Mouse (Mus musculus) liver, embryonic 11.5 days (tissue): ENCODE data around the gene Col26a1. TPM values are rescaled to one million over a fixed set of nuclear protein-coding genes. Genes with fewer than 3 reads are reported as not detected.

Experiments
- ATAC-seq: fragments of 200-750 bp; cut with Nextera tagmentation; replicated peaks from 2 replicates; pipeline ENCODE4 v1.8.0; 2017; ENCODE audit warnings: moderate number of reproducible peaks, mild to moderate bottlenecking, moderate TSS enrichment, moderate library complexity; ENCODE audit not compliant: low FRiP score
- DNase-seq: peaks from one replicate; pipeline ENCODE4 v3.0.0-alpha.2; 2017; ENCODE audit warnings: low spot score
- H3K27ac ChIP-seq: fragments of 300-500 bp; sonication (generic); 2 replicates; pipeline ENCODE4 v1.5.1; 2014; ENCODE audit warnings: mild to moderate bottlenecking, low read depth, low read length, control low read depth
- H3K27me3 ChIP-seq: fragments of 300-500 bp; sonication (generic); replicated peaks from 2 replicates; pipeline ENCODE4 v1.6.1; 2014; ENCODE audit warnings: low read length, mixed read lengths; ENCODE audit not compliant: control insufficient read depth, insufficient read depth
- H3K36me3 ChIP-seq: fragments of 300-500 bp; sonication (generic); 2 replicates; pipeline ENCODE4 v1.6.1; 2014; ENCODE audit warnings: mild to moderate bottlenecking, low read length, moderate library complexity, mixed read lengths; ENCODE audit not compliant: control insufficient read depth, insufficient read depth
- H3K4me1 ChIP-seq: fragments of 300-500 bp; sonication (generic); replicated peaks from 2 replicates; pipeline ENCODE4 v1.6.1; 2014; ENCODE audit warnings: low read length, mixed read lengths; ENCODE audit not compliant: control insufficient read depth, insufficient read depth
- H3K4me2 ChIP-seq: fragments of 300-500 bp; sonication (generic); 2 replicates; pipeline ENCODE4 v1.6.1; 2014; ENCODE audit warnings: mild to moderate bottlenecking, control low read depth, moderate library complexity
- H3K4me3 ChIP-seq: fragments of 300-500 bp; sonication (generic); 2 replicates; pipeline ENCODE4 v1.5.1; 2014; ENCODE audit warnings: low read depth, low read length, control low read depth
- H3K9ac ChIP-seq: fragments of 300-500 bp; sonication (generic); 2 replicates; pipeline ENCODE4 v1.6.1; 2014; ENCODE audit warnings: low read depth, low read length, control low read depth
- H3K9me3 ChIP-seq: fragments of 300-500 bp; sonication (generic); 2 replicates; pipeline ENCODE4 v1.6.1; 2016; ENCODE audit warnings: low read length, inconsistent platforms, mixed read lengths; ENCODE audit not compliant: control insufficient read depth
- WGBS: fragments of 180-500 bp; shearing (Covaris S2); extraction: QIAGEN DNeasy Blood & Tissue Kit; methylation state at CpG from one replicate; pipeline ENCODE4 v1.1.7; 2014; 5-methylcytosine and 5-hydroxymethylcytosine counted together
- polyA plus RNA-seq: library from polyadenylated mRNA; unstranded; fragments of >200 nt; fragmentation: Nextera tagmentation; extraction: Ambion mirVana; gene quantifications from 2 replicates; pipeline ENCODE4 v1.2.1, GENCODE M21; 2014

Col26a1 gene
- polyA plus RNA-seq = 9.1 and 9.8 TPM in 2 replicates

DNA sequence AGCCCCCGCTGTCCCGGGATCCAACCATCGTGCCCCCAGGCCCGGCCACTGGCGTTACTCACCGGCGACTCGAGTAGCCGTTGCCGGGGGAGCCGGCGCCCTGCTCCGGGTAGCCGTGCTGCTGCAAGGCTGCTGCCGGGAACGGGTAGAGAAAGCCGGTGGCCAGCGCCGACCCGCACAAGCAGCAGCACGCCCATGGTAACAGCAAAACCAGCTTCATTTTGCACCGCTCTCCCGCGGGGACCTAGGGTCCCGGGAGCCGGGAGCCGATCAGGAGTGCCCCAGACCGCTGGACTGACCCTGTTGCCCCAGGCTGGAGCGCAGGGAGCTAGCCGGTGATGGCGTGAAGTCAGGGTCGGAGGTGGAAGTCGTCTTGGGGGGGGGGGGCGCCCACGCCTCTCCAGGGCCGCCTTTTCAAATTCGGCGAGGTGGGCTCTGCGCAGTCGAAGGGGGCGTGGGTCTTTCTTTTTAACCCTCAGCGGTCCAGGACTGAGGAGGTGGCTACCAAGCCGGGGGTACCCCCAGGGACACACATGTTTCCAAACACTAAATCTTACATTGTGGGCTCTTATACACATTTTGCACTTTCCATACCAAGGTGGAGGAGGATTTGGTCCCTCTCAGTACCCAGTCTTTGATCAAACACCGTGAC is at the start of gene Col26a1:
Col26a1 (minus strand) TSS at position 422 of the 652 bp plus-strand sequence.
- peaks cover 2% of the 10 kb centered on the region; the same call in 1 of the 2 replicates for H3K4me1 ChIP-seq
- DNase-seq (no peak), ATAC-seq (no peak)
- H3K4me3 ChIP-seq = peak within 1 kb of the TSS; percentile 51
- no peak within 1 kb of the TSS for H3K27ac ChIP-seq
- no peaks in the 10 kb centered on the region for H3K36me3 ChIP-seq
- H3K9ac ChIP-seq = peak within 1 kb of the TSS; percentile 48; the same call in 1 of the 2 replicates
- H3K4me2 ChIP-seq = peak within 1 kb of the TSS; percentile 70
- H3K9me3 ChIP-seq = no peaks in the 10 kb centered on the region
- peaks cover 40% of the 10 kb centered on the region for H3K27me3 ChIP-seq
- under 1% methylated on average over 44 of the region's 44 CpGs for WGBS

DNA sequence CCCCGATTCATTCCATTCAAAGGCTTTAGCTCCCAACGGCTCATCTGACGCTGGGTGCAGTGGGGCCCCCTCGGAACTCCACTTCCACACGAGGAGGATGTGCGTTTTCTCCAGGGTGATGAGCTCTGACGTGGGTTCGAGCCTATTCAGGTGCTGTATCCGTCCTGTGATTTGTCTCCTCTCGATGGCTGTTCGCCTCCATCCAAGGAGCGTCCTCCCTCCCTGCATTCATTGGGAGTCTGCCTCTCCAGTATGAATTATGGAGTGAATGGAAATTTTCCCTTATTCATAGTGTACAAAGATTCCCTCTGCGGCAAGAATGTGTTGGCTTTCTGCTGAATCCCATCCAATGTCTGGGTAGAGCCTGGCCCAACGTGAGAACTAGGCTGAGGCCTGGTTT is 48.9 kb upstream of the Col26a1 start:
- H3K36me3 ChIP-seq = no peaks in the 10 kb centered on the region
- 87% methylated on average over 14 of the region's 14 CpGs for WGBS
- H3K4me2 ChIP-seq = no peak overlapping the region
- H3K27me3 ChIP-seq = no peaks in the 10 kb centered on the region
- H3K4me3 ChIP-seq = no peak overlapping the region
- ATAC-seq = no peak
- H3K27ac ChIP-seq = no peak overlapping the region
- no peaks in the 10 kb centered on the region; the same call in 1 of the 2 replicates for H3K4me1 ChIP-seq
- no peaks in the 10 kb centered on the region for H3K9me3 ChIP-seq
- H3K9ac ChIP-seq = no peak overlapping the region
- no peak for DNase-seq

DNA sequence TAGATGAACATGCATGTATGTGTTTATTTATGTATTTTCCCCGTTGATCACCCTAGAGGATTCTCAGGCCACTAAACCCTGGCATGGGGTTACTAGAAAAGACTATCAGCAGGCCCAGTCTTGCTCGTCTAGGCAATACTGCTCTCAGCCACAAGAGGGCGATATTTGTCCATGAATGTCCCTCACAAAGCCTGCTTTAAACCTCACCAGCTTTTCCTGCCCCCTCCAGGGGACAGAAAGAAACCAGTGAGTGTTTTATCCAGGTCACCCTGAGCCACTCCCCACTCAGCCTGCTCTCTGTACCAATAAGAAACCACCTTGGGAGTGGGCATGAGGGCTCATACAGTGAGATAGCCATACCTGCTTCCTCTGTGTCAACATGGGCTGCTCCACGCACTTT is 46.1 kb upstream of the Col26a1 start:
- Histone ChIP-seq H3K4me1 (no peaks in the 10 kb centered on the region; the same call in 1 of the 2 replicates), H3K4me2 (no peak overlapping the region), H3K4me3 (no peak overlapping the region), H3K9me3 (no peaks in the 10 kb centered on the region), H3K9ac (no peak overlapping the region), H3K36me3 (no peaks in the 10 kb centered on the region), H3K27ac (no peak overlapping the region), H3K27me3 (no peaks in the 10 kb centered on the region)
- DNase-seq = peak; percentile 82
- 23% methylated on average over 4 of the region's 4 CpGs for WGBS
- ATAC-seq = 0 out of 2 replicates have a peak, but pooled peaks have one; percentile 45

DNA sequence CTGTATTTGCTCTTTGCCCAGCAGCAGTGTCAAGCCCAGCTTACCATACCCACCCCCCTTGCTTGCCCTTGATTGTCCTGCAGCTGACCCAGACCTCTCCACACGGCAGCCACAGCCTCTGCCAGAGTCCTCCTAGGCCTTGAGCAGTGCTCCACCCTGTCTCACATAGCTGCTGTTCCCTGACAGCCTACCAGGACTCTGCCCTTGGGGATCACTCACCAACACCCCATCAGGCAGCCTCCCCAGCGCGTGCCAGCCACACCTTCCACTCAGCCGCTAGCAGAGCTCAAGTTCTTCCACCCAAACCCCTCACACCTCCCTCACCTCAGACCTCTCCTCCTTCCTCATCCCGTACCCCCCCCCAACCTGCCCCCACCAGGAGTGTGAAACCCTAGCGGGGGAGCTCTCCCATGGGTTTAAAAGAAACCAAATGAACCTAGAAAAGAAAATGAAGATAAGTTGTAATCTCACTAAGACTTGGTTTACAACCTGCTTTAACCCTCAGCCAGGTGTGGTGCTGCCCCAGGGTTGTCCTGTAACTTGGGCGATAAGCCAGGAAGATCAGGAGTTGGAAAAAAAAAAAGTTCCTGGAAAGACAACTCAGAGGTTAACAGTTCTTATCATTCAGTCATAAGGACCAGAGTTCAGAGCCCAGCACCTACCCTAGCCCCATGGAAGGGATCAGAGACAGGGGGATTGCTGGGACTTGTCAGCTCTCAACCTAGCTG is 40.9 kb upstream of the Col26a1 start:
- Histone ChIP-seq H3K36me3 (no peaks in the 10 kb centered on the region), H3K4me1 (peaks cover 5% of the 10 kb centered on the region; the same call in 1 of the 2 replicates), H3K4me2 (no peak overlapping the region), H3K4me3 (no peak overlapping the region), H3K9me3 (no peaks in the 10 kb centered on the region), H3K27ac (no peak overlapping the region), H3K27me3 (no peaks in the 10 kb centered on the region), H3K9ac (no peak overlapping the region)
- DNase-seq (no peak), ATAC-seq (no peak)
- WGBS = 56% methylated on average over 7 of the region's 7 CpGs

DNA sequence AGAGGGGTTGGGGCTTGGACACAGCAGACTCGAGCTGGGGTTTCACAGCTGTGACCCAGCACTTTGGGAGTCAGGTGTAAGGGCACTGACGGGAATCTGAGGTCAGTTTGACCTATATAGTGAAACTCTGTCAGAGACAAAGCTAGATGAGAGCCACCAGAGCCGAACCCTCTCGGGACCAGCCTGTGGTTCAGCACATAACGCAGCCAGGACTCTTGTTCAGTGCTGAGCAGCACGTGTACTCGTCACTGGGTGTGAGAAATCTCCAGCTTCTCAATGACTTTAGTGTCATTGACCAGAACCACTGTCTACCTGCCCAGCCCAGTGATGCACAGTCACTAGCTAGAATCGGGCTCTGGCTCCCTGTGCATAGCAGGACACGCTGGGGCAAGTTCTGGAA is 39.8 kb upstream of the Col26a1 start:
- Histone ChIP-seq H3K9me3 (no peaks in the 10 kb centered on the region), H3K4me1 (peaks cover 5% of the 10 kb centered on the region; the same call in 1 of the 2 replicates), H3K4me3 (no peak overlapping the region), H3K4me2 (no peak overlapping the region), H3K36me3 (no peaks in the 10 kb centered on the region), H3K27me3 (no peaks in the 10 kb centered on the region), H3K27ac (no peak overlapping the region), H3K9ac (no peak overlapping the region)
- ATAC-seq = no peak
- DNase-seq = no peak
- whole genome bisulfite sequencing = 79% methylated on average over 9 of the region's 9 CpGs

DNA sequence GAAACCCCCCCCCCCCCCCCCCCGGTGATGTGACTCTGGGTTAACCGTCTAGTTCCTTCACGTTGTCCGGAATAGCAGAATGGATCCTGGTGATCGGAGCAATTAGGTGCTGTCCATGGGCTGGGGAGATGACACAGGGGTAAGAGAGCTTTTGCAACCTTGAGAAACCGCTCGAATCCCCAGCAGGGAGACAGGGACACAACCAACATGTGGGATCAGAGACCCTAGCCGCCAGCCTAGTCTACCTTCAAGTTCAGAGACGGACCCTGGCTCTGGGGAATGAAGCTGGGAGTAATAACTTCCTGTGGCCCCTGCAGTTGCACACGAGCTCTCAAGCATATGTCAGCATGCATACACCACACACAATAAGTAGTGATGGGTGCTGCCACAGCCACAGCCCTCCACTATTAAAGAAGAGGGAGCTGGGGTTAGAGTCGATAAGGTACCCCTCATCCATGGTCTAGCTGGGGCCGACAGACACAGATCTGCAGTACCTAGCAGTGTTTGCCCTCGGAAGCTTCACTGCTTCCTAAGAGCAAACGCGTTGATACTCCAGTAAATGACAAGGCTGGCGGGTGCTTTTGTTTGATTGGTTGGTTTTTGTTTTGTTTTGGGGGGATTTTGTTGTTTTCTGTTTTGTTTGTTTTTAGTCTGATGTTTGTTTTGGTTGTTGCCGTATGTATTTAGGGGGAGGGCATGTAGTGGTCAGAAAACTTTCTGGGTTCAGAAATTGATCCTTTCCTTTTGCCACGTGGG is 36.7 kb upstream of the Col26a1 start:
- ATAC-seq = peak; percentile 18
- DNase-seq = peak; percentile 46
- H3K27ac ChIP-seq = peak overlapping the region; percentile 46; the same call in 1 of the 2 replicates
- H3K4me2 ChIP-seq = peak overlapping the region; percentile 83
- no peaks in the 10 kb centered on the region for H3K9me3 ChIP-seq
- peak overlapping the region; percentile 66 for H3K9ac ChIP-seq
- peak overlapping the region; percentile 67 for H3K4me3 ChIP-seq
- WGBS = 17% methylated on average over 18 of the region's 18 CpGs
- H3K27me3 ChIP-seq = no peaks in the 10 kb centered on the region
- H3K4me1 ChIP-seq = peaks cover 5% of the 10 kb centered on the region; the same call in 1 of the 2 replicates
- no peaks in the 10 kb centered on the region for H3K36me3 ChIP-seq

DNA sequence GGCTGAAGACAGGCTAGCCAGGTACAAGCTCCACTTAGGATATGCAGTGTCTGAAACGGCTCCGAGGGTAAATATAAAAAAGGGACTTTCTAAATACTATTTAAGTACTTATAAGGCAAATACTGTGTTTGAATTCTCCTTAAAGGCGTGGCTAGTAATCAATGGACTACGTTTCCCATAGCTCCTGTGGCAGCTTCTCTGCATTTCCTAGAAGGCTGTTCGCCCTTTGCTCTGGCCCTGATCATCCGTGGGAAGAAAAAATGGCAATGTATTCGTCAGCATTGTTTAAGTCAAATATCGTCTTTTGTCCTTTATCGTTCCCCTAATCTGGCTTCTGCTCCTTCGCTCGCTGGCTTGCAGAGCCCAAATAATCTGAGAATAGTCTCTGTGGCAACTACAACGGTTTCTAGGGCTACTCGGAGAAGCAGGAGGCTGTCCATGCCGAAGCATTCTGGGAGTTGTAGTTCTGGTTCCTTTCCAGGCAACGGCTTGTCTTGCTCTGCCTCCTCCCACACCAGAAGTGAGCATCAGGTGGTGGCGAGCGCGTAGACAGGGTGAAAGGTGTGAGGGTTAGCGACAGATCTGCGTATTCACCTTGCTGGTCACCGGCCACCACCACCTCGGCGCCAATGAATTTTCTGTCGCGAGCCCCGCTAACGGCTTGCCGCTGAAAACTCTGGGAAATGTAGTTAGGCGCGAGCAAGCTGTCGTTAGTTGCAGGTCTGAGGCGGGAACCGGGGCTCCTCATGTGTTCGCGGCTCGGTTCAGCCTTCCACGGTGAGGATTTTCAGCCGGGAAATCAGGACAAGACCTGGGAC is 35.9 kb upstream of the Col26a1 start:
- Histone ChIP-seq H3K9ac (peak overlapping the region; percentile 66), H3K4me3 (peak overlapping the region; percentile 67), H3K27ac (peak overlapping the region; percentile 46; the same call in 1 of the 2 replicates), H3K4me2 (peak overlapping the region; percentile 83), H3K36me3 (no peaks in the 10 kb centered on the region), H3K4me1 (peaks cover 5% of the 10 kb centered on the region; the same call in 1 of the 2 replicates), H3K27me3 (no peaks in the 10 kb centered on the region), H3K9me3 (no peaks in the 10 kb centered on the region)
- WGBS = 3% methylated on average over 38 of the region's 38 CpGs
- ATAC-seq = peak; percentile 89
- DNase-seq = peak; percentile 85
